Mouse (Mus musculus): ENCODE measurements around the gene Cntnap5a.

The Cntnap5a gene

DNA sequence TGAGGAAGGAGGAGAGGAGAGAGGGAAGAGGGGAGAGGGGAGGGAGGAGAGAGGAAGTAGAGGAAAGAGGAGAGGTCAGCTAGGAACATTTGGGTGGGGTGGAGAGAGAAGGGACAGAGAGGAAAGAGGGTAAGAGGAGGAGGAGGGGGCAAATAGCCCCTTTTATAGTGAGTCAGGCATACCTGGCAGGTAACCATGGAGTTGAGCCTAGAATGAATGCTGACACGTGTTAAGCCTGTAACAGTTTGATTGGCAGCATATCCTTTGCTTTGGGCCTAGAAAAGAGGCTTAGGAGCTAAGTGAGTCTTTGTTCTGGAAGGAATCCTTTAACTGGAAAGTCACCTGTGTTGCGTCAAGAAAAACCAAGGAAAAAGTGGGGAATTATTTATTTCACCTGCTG is 681.6 kb downstream of the Cntnap5a start:
- no peak for DNase-seq (ENCODE audit: extremely low read depth, low read depth)

DNA sequence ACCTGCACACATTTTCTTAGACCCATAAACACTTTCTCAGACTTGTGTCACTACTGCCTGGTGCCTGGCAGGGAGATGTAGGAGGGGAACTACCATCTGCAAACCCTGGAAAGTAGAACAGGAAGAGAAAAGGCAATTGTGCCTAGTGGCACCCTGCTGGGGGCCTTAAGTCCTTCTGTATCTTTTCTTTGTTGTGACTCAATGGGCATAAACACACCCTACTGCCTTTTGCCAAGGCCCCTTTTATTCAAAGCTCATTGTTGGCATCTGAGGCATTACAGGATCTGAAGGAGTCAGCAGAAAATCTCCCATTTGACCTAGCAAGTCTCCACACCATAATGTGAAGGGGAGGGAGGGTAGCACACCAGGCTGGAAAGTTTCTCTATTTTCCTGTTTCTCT is 682.2 kb downstream of the Cntnap5a start:
- DNase-seq (ENCODE audit: extremely low read depth, low read depth): no peak

DNA sequence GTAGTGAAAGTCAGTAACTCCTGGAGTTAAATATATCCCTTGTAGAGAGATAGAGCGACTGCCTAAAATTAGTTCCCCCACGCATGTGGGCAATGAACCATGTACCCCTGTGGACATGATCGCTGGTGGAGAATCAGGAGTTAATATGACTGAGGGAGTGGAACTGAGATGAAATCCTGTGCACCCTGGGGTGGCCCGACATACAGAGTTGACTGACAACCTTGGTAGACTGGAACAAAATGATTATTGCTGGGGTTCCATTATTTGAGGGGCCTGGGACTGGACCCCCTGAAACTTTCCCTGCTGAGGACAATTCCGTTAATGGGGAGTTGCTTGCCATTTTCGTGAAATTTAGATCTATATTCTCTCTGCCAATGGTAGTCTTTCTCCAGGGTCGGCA is 683.0 kb downstream of the Cntnap5a start:
- DNase-seq (ENCODE audit: extremely low read depth, low read depth): no peak

DNA sequence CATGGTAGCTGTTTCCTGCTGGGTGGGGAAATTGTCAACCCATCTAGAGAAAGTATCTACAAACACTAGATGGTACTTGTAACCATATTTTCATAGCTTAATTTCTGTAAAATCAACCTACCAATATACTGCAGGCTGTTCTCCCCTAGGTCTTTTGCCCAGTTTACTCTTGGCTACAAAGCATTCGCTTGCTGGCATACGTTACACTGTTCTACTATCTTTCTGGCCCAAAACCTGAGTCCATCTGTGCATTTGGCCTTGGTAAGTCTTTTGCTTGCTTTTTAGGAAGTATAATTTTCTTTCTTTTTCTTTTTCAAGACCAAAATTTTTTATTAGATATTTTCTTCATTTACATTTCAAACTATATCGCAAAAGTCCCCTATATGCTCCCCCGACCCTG is 686.3 kb downstream of the Cntnap5a start:
- DNase-seq (ENCODE audit: extremely low read depth, low read depth): no peak

DNA sequence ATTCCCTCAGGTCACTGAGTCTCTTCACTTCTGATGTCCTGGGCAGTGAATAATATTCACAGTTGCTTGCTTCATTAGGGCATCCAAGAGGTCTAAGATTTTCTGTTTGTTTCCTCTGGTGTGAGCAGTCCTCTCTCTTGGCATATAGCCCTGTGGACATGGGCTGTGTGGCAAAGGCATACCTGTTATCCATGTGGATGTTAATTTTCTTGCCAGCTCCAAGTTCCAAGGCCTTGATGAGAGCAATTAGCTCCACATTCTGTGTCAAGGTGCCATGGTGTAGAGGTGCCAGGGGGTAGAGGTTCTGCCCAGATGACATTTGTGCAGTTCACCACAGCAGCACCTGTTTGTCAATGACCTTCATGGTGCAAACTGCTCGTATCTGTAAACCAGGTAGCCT is 689.0 kb downstream of the Cntnap5a start:
- DNase-seq (ENCODE audit: extremely low read depth, low read depth): no peak

DNA sequence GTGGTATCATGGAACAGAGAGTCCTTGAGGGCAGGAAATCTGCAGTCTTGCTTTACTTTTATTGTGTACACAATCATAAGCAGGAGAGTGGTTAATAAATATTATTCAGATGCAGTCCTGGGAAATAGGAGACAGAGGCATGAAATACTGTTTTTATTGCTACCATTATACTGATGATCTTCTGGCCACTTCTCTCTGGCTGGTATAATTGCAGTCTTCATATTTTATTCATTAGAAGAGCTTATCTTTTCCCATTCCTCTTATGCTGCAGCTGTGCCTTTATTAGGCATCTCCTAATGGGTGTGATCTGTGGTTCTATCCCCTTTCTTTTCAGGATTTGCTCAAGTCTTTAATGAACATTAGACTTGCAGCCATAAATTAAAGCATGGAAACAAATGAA is 707.8 kb downstream of the Cntnap5a start:
- no peak for DNase-seq (ENCODE audit: extremely low read depth, low read depth)

DNA sequence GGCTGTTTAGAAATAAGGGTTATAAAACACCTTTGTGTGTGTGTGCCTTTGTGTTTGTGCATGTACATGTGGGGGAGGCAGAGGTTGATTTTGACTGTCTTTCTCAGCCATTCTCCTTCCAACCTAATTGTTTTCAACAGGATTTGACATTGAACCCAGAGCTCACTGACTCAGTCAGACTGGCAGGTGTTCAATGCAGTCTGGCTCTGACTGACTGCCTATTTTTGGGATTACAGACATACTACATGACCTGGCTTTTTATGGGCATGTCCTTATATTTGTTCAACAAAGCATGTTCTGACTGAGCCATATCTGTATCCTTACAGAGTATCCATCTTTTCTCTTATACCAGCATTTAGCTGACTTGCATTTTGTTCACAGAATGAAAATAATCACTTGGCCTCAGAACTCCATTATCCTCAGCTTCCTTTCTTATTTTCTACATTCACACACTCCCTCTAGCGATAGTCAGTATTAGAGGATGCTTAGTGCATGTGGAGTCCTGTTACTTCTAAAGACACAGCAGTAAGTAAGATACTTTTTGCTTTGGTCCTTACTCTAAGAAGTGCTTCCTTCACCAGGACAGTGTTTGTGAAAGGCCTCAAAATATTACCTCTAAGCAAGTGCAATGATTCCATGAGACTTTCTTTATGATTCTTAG is 717.6 kb downstream of the Cntnap5a start:
- no peak for DNase-seq (ENCODE audit: extremely low read depth, low read depth)

DNA sequence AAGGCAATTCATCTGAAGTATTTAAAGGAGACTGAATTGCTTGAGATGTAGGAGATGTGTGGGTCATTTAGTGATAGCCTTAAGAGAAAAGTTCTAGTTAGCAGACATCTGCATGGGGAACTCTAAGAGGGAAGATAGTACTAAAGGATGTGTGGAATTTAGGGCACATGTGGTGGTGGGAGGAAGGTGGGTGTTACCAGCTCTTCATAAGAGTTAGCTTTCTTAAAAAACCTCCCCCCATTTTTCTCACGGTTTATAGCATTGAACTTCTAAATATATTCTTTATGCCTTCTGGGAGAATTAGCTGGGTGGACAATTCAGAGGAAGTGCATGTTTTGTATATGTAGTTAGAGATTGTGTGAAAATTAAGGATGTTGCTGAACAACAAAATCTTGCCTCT is 725.3 kb downstream of the Cntnap5a start:
- DNase-seq (ENCODE audit: extremely low read depth, low read depth): no peak

DNA sequence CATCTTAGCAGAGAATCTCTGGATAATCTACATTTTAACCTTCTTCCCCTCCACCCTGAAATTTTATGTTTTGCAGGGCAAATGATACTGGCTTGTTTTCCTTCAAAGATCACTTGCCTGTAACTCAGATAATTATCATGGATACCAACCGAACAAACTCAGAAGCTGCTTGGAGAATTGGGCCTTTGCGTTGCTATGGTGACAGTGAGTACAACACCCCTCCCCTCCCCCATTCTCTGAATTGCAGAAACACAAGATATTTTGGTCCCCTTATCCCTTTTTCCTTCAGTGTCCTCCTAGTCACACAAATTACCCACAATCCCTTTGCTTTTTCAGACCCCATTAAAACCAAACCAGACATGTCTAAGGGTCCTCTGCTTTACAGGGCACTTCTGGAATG is 743.8 kb downstream of the Cntnap5a start:
- no peak for DNase-seq (ENCODE audit: extremely low read depth, low read depth)

DNA sequence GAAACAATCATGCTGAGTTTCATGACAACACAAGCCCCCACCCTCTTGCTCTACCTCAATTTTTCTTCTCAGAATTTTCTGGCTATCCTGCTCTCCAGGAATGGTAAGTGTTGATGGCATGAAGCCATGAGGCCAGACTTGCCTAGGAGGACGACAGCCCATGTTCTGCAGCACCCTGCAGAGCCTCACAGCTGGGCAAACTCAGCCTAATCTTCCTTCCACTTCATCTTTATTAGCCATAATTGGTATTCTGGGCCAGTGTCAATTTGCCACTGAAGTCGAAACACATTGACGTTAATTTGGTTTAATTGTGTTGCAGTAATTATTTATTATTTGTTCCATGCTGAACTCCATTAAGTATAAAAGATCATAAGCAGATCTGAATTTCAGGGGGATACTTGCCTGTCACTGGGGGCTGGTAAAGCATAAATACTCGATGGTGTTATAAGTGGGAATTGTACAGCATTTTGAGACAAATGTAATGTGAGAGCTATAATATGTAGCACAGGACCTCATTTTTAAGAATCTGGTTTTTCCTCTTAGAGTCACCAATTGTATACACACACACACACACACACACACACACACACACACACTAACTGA is 770.7 kb downstream of the Cntnap5a start:
- no peak for DNase-seq (ENCODE audit: extremely low read depth, low read depth)

DNA sequence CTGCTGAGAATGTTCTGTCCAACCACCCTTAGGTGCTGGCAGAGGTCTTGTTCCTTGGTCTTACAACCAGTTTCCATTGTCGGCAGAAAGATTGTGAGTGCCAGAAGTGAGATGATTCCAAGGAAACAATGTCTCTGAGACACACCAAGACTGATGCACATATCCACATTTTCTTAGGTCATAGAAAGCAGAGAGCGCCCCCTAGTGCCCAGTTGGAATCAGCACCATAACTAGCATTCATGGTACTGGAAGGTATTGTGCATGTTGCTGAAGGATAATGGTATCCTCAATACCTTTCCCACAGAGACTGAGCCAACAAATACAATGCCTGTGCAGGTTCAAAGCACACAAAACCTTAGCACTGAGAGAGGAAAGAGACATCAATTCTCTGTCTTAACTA is 793.1 kb downstream of the Cntnap5a start:
- DNase-seq (ENCODE audit: extremely low read depth, low read depth): no peak

DNA sequence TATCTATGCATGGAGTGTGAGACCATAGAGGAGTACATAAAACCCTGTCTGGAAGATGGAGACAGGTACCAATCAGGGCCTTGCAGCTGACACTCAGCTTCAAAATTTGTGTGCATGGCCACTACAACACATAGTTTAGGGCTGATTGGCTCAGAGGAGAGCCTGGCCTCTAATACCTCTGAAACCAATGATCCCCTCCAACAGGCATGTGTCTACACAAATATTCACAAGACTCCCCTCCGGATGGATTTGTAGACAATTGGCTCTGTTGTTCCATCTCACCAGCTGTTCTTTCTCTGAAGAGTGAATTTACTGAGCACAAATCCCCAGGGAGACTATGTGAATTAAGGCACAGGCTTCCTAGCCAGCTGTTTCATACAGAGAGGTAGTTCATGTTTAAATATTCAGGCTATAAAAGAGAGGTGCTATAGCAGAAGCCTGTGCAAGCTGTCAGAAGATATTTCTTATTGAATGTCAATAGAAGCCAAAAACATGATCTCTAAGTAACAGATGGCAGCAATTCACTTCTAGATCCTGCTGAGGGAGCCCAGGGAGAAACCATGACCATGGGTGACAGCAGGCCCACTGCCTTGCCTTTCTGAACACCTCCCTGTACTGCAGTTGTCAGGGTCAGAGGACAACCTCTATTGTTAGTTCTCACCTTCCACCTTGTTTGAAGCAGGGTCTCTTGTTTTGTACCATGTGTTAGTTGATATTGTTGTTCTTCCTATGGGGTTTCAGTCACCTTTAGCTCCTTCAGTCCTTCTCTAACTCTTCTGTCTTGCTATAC is 804.4 kb downstream of the Cntnap5a start:
- DNase-seq (ENCODE audit: extremely low read depth, low read depth): no peak

DNA sequence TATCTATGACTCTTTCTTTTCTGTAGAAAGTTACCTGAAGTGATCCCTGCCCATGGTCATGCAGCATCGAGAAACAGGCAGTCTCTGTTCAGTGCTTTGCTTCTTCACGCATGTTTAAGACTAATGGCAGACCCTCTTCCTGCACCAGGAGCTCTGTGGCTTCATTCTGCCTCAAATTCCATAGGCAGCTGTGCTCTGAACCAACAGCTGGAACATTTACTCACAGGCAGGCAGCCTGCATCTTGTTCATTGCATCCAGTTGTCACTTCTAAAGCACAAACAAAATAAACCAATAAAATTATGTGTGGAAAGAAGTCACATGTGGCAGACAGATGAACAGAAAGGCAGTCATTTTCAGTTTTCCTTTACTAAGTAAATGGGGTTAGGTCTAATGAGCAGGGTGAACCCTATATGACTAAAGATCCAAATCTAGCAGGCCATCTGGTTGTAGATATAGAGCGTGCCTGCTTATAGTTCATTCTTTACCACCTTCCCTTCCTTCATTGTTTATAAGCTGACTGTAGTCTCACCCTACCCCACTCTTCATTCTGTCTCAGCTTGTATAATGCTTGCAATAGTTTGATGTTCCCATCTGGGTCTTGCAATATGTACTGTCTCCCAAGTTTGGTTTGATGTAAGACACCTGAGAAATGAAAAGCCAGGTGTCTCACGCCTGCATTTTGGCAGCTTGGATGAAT is 893.6 kb downstream of the Cntnap5a start:
- no peak for DNase-seq (ENCODE audit: extremely low read depth, low read depth)

DNA sequence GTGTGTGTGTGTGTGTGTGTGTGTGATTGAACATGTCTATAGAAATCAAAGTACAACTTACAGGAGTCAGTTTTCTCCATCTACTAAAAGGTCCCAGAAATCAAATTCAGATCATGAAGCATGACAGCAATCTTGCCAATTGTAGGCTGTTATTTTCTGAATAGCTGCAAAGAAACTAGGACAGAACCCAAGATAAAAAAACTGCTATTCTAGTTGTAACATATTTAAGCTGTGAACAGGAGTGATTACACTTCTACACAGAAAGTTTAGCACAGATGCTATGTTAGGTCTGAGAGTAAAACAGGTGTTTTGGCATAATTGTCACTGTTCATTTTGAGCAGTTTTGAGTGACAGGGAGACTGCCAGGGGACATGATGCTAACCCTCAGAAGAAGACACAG is 931.7 kb downstream of the Cntnap5a start:
- DNase-seq (ENCODE audit: extremely low read depth, low read depth): no peak
